Mouse (Mus musculus): ENCODE measurements around the gene Ctr9.

- TF ChIP-seq EP300 (IDR thresholded peaks at IDR 0.05; ENCODE audit: insufficient read depth, low read depth, low read length) (no peak), CTCF (IDR thresholded peaks at IDR 0.05) (no peak)
Measured at GRCm38 (mm10) chr7:111095169-111095568, 66.4 kb downstream of the Ctr9 start.

Data from heart, adult 2 months (tissue).